ENCODE assay signal across 9 mouse cellular contexts in the genomic region with DNA sequence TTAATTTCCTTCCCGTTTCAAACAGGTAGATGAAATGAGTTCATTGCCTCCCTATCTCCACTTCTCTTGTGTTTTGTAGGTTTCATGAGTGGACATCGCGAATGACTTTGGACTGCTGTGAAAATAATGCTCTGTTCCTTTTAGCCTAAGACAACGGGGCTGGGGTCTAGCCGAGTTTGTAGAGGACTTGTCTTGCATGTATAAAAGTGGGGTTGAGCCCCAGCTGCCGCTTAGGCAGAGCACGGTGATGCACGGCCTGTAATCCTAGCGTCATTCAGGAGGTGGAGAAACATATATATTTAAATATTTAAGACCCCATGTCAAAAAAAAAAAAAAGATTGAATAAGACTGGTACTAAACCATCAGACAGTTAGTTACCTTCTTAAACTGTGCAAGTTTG. TPM values are rescaled to one million over a fixed set of nuclear protein-coding genes. Genes with fewer than 3 reads are reported as not detected.
DNase-seq lines count a peak whose midpoint lies in the region; ATAC-seq and TF ChIP-seq lines count a peak whose summit lies in the region.
"Had no signal": no experiment of that assay in that cellular context is flagged by ENCODE, and none has a peak within 500 bp of the region (broad histone marks: within the 10 kb centered on the region; RNA-seq: fewer than 3 reads in every experiment).

No protein-coding gene starts in this region.

- 26% methylated on average over 9 of the region's 9 CpGs for WGBS in thymus, adult 2 months
- 20% methylated on average over 9 of the region's 9 CpGs for WGBS in liver, embryonic 14.5 days (ENCODE audit: insufficient replicate concordance)

- no peak for DNase-seq in frontal cortex, adult 2 months (ENCODE audit: extremely low spot score in 1 of 2, low spot score in 1 of 2)
- no peak for DNase-seq in thymus, adult 2 months
- DNase-seq in thymus, postnatal 25 days: no peak
- DNase-seq in liver, embryonic 14.5 days (ENCODE audit: low read depth in 3 of 3, low spot score in 3 of 3): no peak
- DNase-seq in urinary bladder, adult 2 months (ENCODE audit: low spot score): no peak
- DNase-seq in spleen, adult 18-20 months: no peak

- peaks cover 11% of the 10 kb centered on the region for H3K4me1 ChIP-seq in thymus, adult 2 months (replicated peaks; ENCODE audit: control insufficient read depth, insufficient read depth, low read length)
- H3K4me1 ChIP-seq in liver, embryonic 14.5 days (replicated peaks; ENCODE audit: control insufficient read depth in 2 of 2, insufficient read depth in 2 of 2, low read length in 1 of 2): no peaks in the 10 kb centered on the region

- no peak for TF ChIP-seq CTCF in thymus, adult 2 months (IDR thresholded peaks at IDR 0.05; ENCODE audit: borderline replicate concordance, control insufficient read depth, extremely low read depth, insufficient read depth, low read length, poor library complexity)
- TF ChIP-seq CTCF in liver, embryonic 14.5 days (IDR thresholded peaks at IDR 0.05; ENCODE audit: low read depth): no peak

- H3K27me3 ChIP-seq in thymus, adult 2 months (ENCODE audit: control insufficient read depth, insufficient read depth, low read length): peaks cover 3% of the 10 kb centered on the region; the same call in 1 of the 2 replicates
- H3K27me3 ChIP-seq in liver, embryonic 14.5 days (ENCODE audit: control insufficient read depth, insufficient read depth, low read length): peaks cover 33% of the 10 kb centered on the region

- TF ChIP-seq EP300 in liver, embryonic 14.5 days (IDR thresholded peaks at IDR 0.05; ENCODE audit: low read depth): no peak

- ATAC-seq in frontal cortex, adult (ENCODE audit: low TSS enrichment): peak; percentile 31; the same call in 1 of the 2 replicates
- no peak for ATAC-seq in liver, embryonic 14.5 days (ENCODE audit: insufficient read depth)
- ATAC-seq in CD4-positive, CD25-positive, alpha-beta regulatory T cell, adult 4 months: no peak

- TF ChIP-seq POLR2A in thymus, adult 2 months (IDR thresholded peaks at IDR 0.05; ENCODE audit: control insufficient read depth, extremely low read depth, insufficient read depth, low read length, poor library complexity): no peak

- no peak overlapping the region for H3K9ac ChIP-seq in liver, embryonic 14.5 days (replicated peaks)

- peak overlapping the region; percentile 67 for H3K4me2 ChIP-seq in liver, embryonic 14.5 days (ENCODE audit: low read depth)

- no peaks in the 10 kb centered on the region for H3K9me3 ChIP-seq in liver, embryonic 14.5 days (ENCODE audit: control insufficient read depth, low read length)

- peak overlapping the region; percentile 46 for H3K4me3 ChIP-seq in thymus, adult 2 months (ENCODE audit: control insufficient read depth, insufficient read depth, low read length)
- H3K4me3 ChIP-seq in liver, embryonic 14.5 days (ENCODE audit: insufficient read depth in 1 of 2, low read depth in 2 of 2, low read length in 2 of 2): peak overlapping the region in 1 of 2 experiments; percentile 49; a peak in 2 of 4 replicates
- H3K4me3 ChIP-seq: myocyte had no signal

- H3K36me3 ChIP-seq in thymus, adult 2 months (ENCODE audit: control insufficient read depth, insufficient read depth, low read length): no peaks in the 10 kb centered on the region
- H3K36me3 ChIP-seq in liver, embryonic 14.5 days (replicated peaks; ENCODE audit: control insufficient read depth, insufficient read depth, low read depth): no peaks in the 10 kb centered on the region

- no peak overlapping the region for H3K27ac ChIP-seq in thymus, adult 2 months (ENCODE audit: control insufficient read depth, insufficient read depth, low read length)
- no peak overlapping the region for H3K27ac ChIP-seq in liver, embryonic 14.5 days

RNA-seq across cellular contexts. Expression of a gene that starts 1.2 kb away (rescaled TPM):
- 2.2 and 2.4 TPM in 2 replicates for polyA plus RNA-seq in frontal cortex, adult 2 months (2012; rRNA removed)
- polyA plus RNA-seq in thymus, adult 2 months (2012; rRNA removed): 0.05 TPM in 1 of 2 replicates, not detected in the other
- 0.02 TPM in 1 of 2 replicates, not detected in the other for polyA plus RNA-seq in liver, embryonic 14.5 days (2012; rRNA removed)
- polyA plus RNA-seq in liver, embryonic 14.5 days (2014; fragmentation: Nextera tagmentation; extraction: Ambion mirVana): not detected in 2 replicates
- 0.06 and 0.07 TPM in 2 replicates for polyA plus RNA-seq in urinary bladder, adult 2 months (2012; rRNA removed)
- polyA plus RNA-seq in CD4-positive, CD25-positive, alpha-beta regulatory T cell, adult 4 months (2017; shearing (Covaris generic)): not detected
- polyA plus RNA-seq: myocyte had no signal

RNA-seq across cellular contexts. Expression of a gene that starts 40.7 kb away (rescaled TPM):
- polyA plus RNA-seq in frontal cortex, adult 2 months (2012; rRNA removed): 0.27 and 0.96 TPM in 2 replicates
- polyA plus RNA-seq in thymus, adult 2 months (2012; rRNA removed): 0.23 and 0.55 TPM in 2 replicates
- 3.1 and 3.8 TPM in 2 replicates for polyA plus RNA-seq in liver, embryonic 14.5 days (2012; rRNA removed)
- polyA plus RNA-seq in liver, embryonic 14.5 days (2014; fragmentation: Nextera tagmentation; extraction: Ambion mirVana): 4.9 and 5.2 TPM in 2 replicates
- 4.4 and 4.6 TPM in 2 replicates for polyA plus RNA-seq in urinary bladder, adult 2 months (2012; rRNA removed)
- under 1 TPM in 1 of 2 experiments, not detected in 1; 0.13 TPM for polyA plus RNA-seq in CD4-positive, CD25-positive, alpha-beta regulatory T cell, adult 4 months (2017; shearing (Covaris generic))
